Mouse (Mus musculus): ENCODE data around the gene Rhbdf2.
"Not testable (repeated sequence)": the region's sequence is repeated elsewhere in the genome, so short reads cannot be mapped to it uniquely, and the experiment has no call there.

DNA sequence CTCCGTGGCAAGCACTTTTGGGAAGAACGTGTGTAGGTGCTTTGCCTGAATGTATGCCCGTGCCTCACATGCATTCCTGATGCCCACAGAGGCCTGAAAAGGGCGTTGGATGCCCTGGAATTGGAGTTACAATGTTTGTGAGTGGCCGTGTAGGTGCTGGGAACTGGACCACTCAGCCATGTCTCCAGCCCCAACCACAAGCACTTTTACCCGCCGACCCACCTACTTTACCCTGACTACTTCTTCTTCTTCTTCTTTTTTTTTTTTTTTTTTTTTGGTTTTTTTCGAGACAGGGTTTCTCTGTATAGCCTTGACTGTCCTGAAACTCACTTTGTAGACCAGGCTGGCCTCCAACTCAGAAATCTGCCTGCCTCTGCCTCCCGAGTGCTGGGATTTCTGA lies 15.7 kb downstream of the Rhbdf2 start:
- not testable (repeated sequence) for TF ChIP-seq EP300 (IDR thresholded peaks at IDR 0.05; ENCODE audit: low read depth in 1 of 2, low read length in 2 of 2); CTCF (IDR thresholded peaks at IDR 0.05 in 2 of 3, conservative IDR thresholded peaks at IDR 0.05 in 1 of 3; ENCODE audit: control insufficient read depth in 1 of 3, insufficient read depth in 1 of 3, low read depth in 2 of 3, low read length in 3 of 3, poor library complexity in 1 of 3, severe bottlenecking in 1 of 3); GATA1 (IDR thresholded peaks at IDR 0.05; ENCODE audit: low read depth, low read length)
